Mouse (Mus musculus) left cerebral cortex, postnatal 4 days (tissue): Measurements from ENCODE around the gene Foxred2. TPM values are rescaled to one million over a fixed set of nuclear protein-coding genes. Genes with fewer than 3 reads are reported as not detected.
A peak's percentile ranks its signal among the peaks of the same experiment; 100 is the strongest.

Experiments
- DNase-seq: peaks from one replicate; pipeline ENCODE4 v3.0.0-alpha.2; 2022
- intact Hi-C: fragments of 180-260 bp; cut with DNase I; formaldehyde crosslinking; loops from one replicate; pipeline ENCODE4 v1.15.1; 2025
- total RNA-seq, 2 experiments: library from RNA; stranded (reverse); gene quantifications; 2 replicates each; pipeline ENCODE4 v1.2.3; 2021

Gene Foxred2
- 10 to 100 TPM; 19.1 to 20.3 TPM for total RNA-seq

DNA sequence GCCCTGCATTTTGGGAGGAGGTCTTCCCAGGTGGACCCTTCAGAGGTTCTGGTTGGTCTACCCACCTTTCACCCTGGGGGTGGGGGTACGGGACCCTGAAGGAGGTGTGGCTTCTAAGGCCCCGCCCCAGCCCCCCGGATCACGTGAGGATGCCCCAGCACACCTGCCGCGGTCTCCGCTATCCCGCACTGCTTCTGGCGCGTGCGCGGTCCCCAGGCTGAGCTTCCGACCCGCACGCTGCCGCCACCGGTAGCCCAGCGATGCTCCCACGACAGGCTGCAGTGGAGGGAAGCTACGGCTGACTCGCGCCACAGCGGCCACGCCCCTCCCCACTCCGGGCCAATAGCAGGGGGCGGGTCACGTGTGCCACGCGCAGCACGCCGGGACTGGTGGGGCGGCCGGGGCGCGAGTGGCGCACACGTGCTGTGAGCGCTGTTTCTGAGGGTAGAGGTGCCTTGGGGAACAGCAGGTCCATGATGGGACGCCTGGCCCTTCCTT is at the start of gene Foxred2:
TSS of gene Foxred2 (minus strand) at position 319 of the 498 bp plus-strand sequence.
- intact Hi-C loops = no loop called here
- DNase-seq = peak; percentile 90

DNA sequence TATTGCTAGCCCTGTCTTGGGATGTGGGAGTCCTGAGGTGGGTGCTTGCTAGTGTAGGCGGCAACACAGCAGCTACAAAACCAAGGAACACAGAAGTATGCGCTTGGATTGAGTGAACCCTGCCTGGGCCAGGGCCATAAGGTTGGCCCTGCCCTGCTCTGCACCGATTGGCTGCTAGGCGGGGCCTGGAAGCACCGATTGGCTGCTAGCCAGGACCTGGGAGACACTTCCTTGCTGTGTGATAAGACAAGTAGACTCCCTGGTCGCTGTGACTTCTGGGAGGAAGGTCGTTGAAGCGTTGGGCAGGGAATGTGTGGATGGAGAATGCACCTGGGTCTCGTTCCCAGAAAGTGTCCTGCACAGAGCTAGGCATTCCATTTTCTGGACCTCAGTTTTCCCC is 47.4 kb upstream of the Foxred2 start:
- intact Hi-C loops = no loop called here
- peak; percentile 62 for DNase-seq

- intact Hi-C loops = no loop called here
- DNase-seq = no peak
Measured at GRCm38 (mm10) chr15:78001400-78001799, 44.9 kb upstream of the Foxred2 start.

DNA sequence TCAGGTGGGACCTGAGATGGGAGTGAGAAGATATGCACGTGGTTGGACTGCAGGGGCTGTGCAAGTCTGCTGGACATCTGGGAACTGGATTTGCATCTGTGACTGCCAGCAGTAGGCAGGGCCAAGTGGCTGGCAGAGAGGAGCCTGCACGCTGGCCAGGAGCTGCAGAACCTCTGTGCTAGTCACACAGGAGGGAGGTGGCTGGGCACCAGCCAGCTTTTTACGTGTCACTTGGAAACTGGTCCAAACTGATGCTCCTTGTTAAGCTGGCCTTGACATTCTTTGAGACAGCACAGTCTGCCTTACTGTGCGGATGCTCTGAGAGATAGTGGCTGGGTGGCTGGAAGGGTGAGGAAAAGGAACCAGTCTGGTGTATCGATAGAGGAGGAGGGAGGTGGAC is 32.0 kb upstream of the Foxred2 start:
- DNase-seq = peak; percentile 81
- intact Hi-C loops = no loop called here

GRCm38 (mm10) chr15:77983391-77983790 is 26.9 kb upstream of the Foxred2 start:
- no peak for DNase-seq
- intact Hi-C loops = loop anchor here (5.0 kb wide), 1 partner anchor 189 kb away; the partner anchor contains the start of gene Ift27

DNA sequence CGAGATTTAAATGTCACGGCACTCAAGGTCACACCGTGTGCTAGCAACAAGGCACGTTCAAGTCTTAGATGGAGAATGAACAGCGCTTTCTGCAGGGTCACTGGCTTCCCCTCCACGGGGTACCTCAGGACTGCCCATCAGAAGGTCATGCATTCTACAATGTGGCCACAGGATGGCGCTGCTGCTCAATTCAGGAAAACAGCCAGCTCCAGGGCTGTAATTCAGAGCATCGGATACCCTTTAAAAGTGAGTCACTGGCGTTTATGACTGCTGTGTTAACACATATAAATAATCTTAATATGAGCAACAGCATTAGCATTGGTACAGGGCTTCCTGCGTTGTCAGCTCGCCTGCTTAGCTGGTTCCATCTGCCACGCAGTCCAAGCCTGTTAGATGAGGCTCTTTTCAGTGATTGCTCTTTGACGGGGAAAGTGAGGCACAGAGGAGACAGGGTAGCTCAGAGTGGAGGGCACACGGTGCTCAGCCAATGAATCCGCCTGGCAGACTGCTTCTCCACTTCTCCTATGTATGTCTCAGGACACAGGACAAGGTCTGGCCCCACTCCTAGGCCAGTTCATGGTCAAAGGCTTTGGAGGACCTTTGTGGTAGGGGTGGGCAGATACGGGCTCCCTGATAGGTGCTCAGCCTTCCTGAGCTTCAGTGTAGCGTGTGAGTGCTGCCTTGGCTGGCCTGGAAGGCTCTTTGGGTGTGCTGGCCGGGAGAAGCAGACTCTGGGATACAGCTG is 25.8 kb upstream of the Foxred2 start:
- intact Hi-C loops = loop anchor here (5.0 kb wide), 1 partner anchor 190 kb away; the partner anchor contains the start of gene Ift27
- DNase-seq = peak; percentile 86

DNA sequence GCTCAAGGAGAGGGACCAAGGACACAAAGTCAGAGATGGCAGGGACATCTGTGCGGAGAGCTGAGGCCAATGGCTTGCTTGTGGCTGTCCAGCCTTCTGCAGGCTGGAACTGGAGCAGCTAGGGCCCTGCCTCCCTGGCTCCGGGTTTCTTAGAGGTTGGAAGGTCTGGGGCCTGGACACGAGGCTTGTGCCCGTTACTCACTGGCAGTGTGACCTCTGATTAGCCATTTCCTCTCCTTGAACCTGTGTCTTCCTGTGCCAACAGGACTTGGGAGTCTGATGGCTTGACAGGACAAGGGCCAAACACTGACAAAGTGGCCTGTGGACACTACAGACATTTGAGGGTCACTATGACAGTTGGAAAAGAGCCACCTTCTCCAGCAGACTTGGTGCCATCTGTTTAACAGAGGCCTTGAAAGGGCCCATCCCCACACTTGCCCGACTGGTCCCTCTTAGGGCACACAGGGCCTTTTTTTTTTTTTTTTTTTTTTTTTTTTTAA is 24.7 kb upstream of the Foxred2 start:
- DNase-seq = no peak
- intact Hi-C loops = loop anchor here (5.0 kb wide), 1 partner anchor 191 kb away; the partner anchor contains the start of gene Ift27

DNA sequence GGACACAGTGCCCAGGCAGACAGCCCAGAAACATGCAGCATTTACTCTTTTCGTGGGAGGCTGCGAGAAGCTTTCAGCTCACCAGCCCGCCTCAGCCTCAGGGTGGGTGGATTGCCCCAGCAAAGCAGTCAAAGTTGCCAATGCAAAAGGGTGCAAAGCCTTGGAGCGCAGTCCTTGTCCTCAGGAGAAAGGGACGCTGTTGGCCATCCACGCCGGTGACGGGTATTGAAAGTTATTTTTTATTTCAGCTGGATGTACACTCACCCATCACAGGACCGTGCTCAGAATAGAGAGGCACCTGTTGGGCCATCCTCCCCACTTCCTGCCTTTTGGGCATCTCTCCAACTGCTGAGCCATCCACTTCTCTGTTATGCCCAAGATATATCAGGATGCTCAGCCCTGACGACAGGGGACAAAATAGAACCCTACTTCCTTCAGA is 22.9 kb upstream of the Foxred2 start:
- DNase-seq = no peak
- intact Hi-C loops = loop anchor here (10.0 kb wide), 1 partner anchor 455 kb away; no protein-coding TSS in a partner anchor

GRCm38 (mm10) chr15:77977663-77978062 is 21.1 kb upstream of the Foxred2 start:
- intact Hi-C loops = loop anchor here (10.0 kb wide), 1 partner anchor 457 kb away; no protein-coding TSS in a partner anchor
- no peak for DNase-seq

DNA sequence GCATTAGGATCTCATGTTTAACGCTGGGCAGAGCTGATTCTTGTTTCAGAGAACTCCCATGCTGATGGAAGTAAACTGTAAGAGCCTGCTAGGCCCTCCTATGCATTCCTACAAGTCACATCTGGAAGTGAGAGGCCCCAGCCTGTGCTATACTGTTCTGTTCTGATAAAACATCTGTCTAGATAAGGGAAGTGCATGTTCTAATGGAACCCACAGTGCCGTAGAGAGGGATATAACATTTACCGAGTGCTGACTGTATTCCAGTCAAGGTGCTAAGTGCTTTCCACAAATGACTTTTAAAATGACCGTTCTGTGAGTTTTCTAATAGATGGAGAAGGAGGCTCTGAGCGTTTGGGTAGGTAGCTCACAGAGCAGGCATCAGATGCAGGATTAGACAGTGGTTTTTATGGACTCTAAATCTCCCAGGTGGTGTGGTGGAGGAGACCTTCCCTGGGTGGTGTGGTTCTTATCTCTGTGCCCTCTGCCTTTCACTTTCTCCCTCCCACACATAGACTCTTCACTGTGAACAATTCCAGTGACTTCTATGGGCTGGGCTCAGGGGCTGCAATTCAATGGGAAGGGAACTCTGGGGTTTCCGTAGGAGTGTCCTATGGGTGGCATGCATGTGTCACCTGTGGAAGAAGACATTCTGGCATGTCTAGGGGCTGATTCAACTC is 17.8 kb upstream of the Foxred2 start:
- intact Hi-C loops = loop anchor here (10.0 kb wide), 1 partner anchor 460 kb away; no protein-coding TSS in a partner anchor
- DNase-seq = no peak

DNA sequence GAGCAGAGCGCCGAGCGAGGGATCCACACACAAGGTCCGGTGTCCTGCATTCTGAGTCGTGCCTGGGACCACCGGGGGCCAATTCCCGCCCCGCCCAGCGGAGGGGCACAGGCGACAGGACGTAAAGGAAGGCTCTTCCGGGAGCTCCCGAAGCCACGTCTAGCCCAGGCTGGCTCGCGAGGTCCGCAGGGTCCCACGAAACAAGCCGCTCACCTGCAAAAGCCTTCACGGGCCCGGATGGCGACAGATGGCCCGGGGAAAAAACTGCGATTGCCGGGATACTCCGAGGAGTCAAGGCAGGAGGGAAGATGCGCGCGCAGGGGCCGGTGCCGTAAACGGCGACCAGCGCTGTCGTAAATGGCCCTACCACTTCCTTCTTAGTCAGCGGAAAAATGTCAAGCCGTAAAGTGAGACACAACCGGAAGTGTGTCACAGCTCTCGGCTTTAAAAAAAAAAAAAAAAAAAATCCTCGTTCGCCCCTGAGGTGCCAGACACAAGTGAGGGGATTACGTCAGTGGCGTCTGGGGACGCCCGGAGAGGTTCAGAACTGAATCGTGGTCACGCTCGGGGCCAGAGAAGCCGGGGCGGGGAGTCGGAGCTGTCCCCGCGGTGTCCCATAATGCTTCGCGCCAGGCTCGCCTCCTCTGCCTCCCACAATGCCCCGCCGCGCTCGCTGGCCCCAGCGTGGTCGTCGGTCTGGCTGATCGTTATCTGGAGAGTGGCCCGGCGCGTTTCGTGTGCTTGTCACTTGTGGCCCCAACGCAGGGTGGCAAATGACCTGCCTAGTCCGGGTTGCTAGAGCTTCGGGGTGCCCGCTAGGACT is 14.2 kb upstream of the Foxred2 start, which contains the start of gene Eif3d:
TSS of gene Eif3d (minus strand) at position 344 of the 823 bp plus-strand sequence.
- peak; percentile 98 for DNase-seq
- intact Hi-C loops = loop anchor here (10.0 kb wide), 1 partner anchor 464 kb away; no protein-coding TSS in a partner anchor

DNA sequence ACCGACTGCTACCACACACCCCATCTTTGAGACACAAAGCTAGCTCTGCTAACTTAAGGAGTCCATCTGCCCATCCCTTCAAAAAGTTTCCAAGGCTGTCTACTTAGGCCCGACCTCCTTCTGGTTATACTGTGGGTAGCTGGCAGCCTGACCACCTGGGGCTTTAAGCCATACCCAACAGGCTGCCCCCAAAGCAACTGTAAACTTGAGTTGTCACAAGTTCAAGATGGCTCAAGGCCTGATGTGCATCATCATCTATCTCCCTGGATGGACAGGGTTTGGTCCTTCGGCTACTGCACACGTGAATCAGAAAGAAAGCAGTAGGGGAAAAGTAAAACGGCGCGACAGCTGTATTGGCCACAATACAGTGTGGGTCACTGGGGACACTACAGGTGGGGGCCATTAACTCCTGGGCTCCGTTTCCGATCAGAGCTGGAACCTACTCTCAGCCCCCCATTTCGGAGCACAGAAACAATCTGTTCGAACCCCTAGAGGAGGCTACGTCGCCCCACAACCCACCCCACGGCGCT is 13.5 kb upstream of the Foxred2 start:
- intact Hi-C loops = loop anchor here (10.0 kb wide), 1 partner anchor 465 kb away; no protein-coding TSS in a partner anchor
- no peak for DNase-seq

- no peak for DNase-seq
- intact Hi-C loops = no loop called here
Measured at GRCm38 (mm10) chr15:77965117-77965528, 8.6 kb upstream of the Foxred2 start.

- intact Hi-C loops = no loop called here
- DNase-seq = no peak
Measured at GRCm38 (mm10) chr15:77962447-77962846, 5.9 kb upstream of the Foxred2 start.

DNA sequence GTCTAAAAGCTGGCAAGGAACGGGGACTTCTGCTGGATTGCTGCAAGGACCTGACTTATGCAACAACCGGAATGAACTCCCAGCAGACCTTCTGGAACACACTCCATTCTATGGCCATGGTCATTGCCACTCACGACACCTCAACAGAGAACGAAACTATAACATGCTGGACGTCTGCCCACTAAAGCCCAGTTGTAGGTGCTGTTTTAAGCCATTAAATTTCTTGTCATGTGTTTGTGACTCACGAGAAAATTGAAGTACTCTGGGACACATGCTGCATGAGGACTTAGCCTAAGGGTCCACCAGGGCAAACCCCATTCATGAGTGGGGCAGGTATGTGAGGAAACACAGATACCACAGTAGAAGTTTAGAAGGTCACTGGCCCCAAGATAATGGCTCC is 4.2 kb upstream of the Foxred2 start:
- DNase-seq = no peak

DNA sequence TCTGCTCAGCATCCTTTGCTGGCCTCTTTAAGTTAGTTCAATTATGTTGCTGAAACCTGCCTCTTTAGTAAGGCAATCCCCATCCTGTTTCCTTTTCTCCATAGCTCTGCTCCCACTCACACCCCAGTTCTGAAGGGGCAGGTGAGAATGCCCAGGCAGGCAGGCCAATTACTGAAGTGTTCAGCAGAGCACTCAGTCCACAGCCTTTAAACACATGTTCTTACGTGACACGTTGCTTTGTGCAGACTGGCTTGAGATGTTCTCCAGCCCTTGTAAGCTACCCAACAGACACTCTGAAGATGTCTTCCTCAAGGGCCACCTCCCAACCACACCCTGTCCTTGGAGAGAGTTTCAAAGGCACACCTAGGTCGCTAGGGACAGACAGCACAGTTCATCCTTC is 1.5 kb upstream of the Foxred2 start:
- intact Hi-C loops = no loop called here
- DNase-seq = no peak

More for the DNA sequence above, 4.2 kb upstream of the Foxred2 start:
- intact Hi-C loops = no loop called here

- intact Hi-C loops = no loop called here
- no peak for DNase-seq
Measured at GRCm38 (mm10) chr15:77957625-77958024, 1.1 kb upstream of the Foxred2 start.

DNA sequence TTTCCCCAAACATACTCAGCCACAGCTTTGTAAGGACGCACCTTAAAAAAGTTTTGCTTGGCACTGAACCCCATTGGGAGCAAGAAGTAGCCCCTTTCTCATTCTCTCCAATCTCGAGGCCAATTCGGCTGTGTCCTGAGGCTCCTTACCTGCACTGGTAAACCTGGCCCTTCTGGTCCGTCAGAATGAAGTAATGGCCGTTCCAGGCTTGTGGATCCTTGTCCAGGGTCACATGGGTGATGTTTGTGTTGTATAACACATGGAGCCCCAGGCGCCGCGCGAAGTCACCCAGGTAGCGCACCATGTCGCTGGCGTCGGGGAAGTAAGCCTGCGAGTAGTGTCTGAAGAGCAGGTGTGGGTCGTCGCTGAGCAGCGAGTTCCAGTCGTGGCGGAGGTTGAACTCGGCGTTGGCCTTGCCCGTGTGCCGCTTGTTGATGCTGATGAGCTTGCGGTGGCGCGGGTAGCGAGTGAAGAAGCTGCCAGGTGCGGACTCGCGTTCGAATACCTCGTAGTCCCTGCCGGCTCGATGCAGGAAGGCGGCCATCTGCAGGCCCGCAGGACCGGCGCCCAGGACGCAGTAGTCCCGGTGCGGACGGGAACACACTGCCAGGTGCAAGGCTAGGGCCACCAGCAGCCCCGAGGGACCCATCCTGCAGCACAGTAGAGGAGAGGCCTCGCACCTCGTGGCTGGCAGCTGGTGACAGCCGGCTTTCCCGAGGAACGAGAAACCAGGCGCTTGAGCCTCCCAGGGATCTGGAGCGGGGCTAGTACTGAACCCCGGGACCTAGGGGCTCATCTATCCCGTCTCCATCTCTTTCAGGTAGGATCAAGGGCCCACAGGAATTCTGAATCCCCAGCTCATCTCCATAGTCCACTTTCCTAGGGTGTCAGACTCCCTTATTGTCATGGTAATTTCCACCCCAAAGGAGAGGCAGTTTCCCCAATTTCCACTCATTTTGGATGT is 800 bp downstream of the Foxred2 start:
- intact Hi-C loops = no loop called here

GRCm38 (mm10) chr15:77954362-77954761 is 2.2 kb downstream of the Foxred2 start:
- no peak for DNase-seq
- intact Hi-C loops = no loop called here

More for the DNA sequence above, 800 bp downstream of the Foxred2 start:
- DNase-seq = peak; percentile 52
